Comparison of ENCODE assay signal across 9 mouse cellular contexts in the genomic region with DNA sequence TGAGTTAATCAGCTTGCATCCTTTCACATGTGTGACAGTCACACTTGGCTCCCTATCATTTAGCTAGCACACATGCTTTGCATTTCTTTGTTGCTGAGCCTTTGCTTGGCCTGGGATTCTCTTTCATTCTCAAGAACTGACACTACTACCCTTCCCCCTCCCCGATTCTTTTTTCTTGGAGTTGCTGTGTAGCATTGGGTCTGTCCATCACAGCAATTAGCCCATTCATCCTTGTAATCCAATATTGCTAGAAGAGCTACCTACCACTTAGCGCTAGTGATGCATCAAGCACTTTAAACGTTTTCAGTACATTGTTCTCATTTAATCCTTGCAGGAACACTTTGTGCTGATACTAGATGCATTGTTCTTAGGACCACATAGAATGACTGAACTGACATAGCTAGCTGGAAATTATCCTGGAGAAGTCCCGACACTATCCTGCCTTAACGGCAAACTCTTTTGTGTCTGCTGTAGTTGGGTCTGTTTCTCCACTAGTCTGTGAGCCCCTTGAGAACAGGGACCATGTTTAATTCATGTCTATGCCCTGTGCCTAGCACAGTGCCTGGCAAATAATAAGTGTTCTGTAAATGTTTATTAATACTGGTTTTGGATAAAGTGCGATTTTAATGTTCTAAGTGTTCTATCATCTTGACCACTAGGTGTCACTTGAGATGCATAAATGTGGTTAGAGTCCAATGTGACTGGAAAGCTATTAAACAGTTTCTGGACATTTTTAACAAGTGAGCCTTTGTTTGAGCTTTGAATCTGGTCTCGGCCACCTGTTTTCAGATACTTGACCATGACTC. TPM values are rescaled to one million over a fixed set of nuclear protein-coding genes. Genes with fewer than 3 reads are reported as not detected.
A peak's percentile ranks its signal among the peaks of the same experiment; 100 is the strongest.
DNase-seq lines count a peak whose midpoint lies in the region; ATAC-seq and TF ChIP-seq lines count a peak whose summit lies in the region.
"Had no signal": no experiment of that assay in that cellular context is flagged by ENCODE, and none has a peak within 500 bp of the region (broad histone marks: within the 10 kb centered on the region; RNA-seq: fewer than 3 reads in every experiment).

No protein-coding gene starts in this region.

- no peaks in the 10 kb centered on the region for H3K9me3 ChIP-seq in lung, postnatal 0 days (ENCODE audit: low read length)
- H3K9me3 ChIP-seq in forebrain, embryonic 16.5 days (ENCODE audit: control insufficient read depth, low read length) = no peaks in the 10 kb centered on the region
- no peaks in the 10 kb centered on the region for H3K9me3 ChIP-seq in stomach, postnatal 0 days (ENCODE audit: control insufficient read depth, low read length)

- DNase-seq in frontal cortex, postnatal 36 days (ENCODE audit: low spot score in 2 of 2) = no peak
- DNase-seq in lung, postnatal 0 days (ENCODE audit: low spot score) = peak; percentile 71
- DNase-seq in lung, adult 18-20 months = no peak
- DNase-seq in stomach, postnatal 0 days (ENCODE audit: low spot score) = no peak
- no peak for DNase-seq in gastrocnemius, postnatal 4 days (ENCODE audit: low spot score in 2 of 2)
- no peak for DNase-seq in natural killer cell, adult 2 months (ENCODE audit: low spot score in 2 of 2)
- DNase-seq: right cerebral cortex, adult 18-20 months had no signal

- H3K36me3 ChIP-seq in lung, postnatal 0 days (ENCODE audit: insufficient read depth, low read length) = no peaks in the 10 kb centered on the region
- H3K36me3 ChIP-seq in forebrain, embryonic 16.5 days (ENCODE audit: control insufficient read depth, insufficient read depth) = no peaks in the 10 kb centered on the region
- H3K36me3 ChIP-seq in stomach, postnatal 0 days (ENCODE audit: control insufficient read depth, insufficient read depth, low read length) = no peaks in the 10 kb centered on the region

- H3K4me2 ChIP-seq in lung, postnatal 0 days (replicated peaks; ENCODE audit: low read depth, low read length) = no peak overlapping the region
- no peak overlapping the region for H3K4me2 ChIP-seq in forebrain, embryonic 16.5 days (ENCODE audit: low read length)
- no peak overlapping the region for H3K4me2 ChIP-seq in stomach, postnatal 0 days (replicated peaks; ENCODE audit: low read depth)

- no peak overlapping the region for H3K4me3 ChIP-seq in lung, postnatal 0 days (ENCODE audit: low read depth, low read length)
- no peak overlapping the region for H3K4me3 ChIP-seq in forebrain, embryonic 16.5 days (replicated peaks; ENCODE audit: low read length)
- H3K4me3 ChIP-seq in stomach, postnatal 0 days (ENCODE audit: low read depth, low read length) = no peak overlapping the region

- 57% methylated on average over 7 of the region's 7 CpGs for WGBS in lung, postnatal 0 days
- WGBS in forebrain, embryonic 16.5 days = 39% methylated on average over 7 of the region's 7 CpGs
- WGBS in stomach, postnatal 0 days = 65% methylated on average over 7 of the region's 7 CpGs

- no peaks in the 10 kb centered on the region for H3K27me3 ChIP-seq in lung, postnatal 0 days (replicated peaks; ENCODE audit: insufficient read depth, low read length)
- H3K27me3 ChIP-seq in forebrain, embryonic 16.5 days (replicated peaks; ENCODE audit: control insufficient read depth, insufficient read depth, low read length) = no peaks in the 10 kb centered on the region
- no peaks in the 10 kb centered on the region for H3K27me3 ChIP-seq in stomach, postnatal 0 days (ENCODE audit: control insufficient read depth, insufficient read depth, low read length)

- peak; percentile 64 for ATAC-seq in frontal cortex, adult (ENCODE audit: low TSS enrichment)
- ATAC-seq in lung, postnatal 0 days = no peak
- peak; percentile 43 for ATAC-seq in forebrain, embryonic 16.5 days
- no peak for ATAC-seq in stomach, postnatal 0 days (ENCODE audit: low FRiP score, low TSS enrichment)

- no peak overlapping the region for H3K9ac ChIP-seq in lung, postnatal 0 days (replicated peaks; ENCODE audit: low read depth)
- no peak overlapping the region for H3K9ac ChIP-seq in forebrain, embryonic 16.5 days (replicated peaks; ENCODE audit: low read depth, low read length)
- no peak overlapping the region for H3K9ac ChIP-seq in stomach, postnatal 0 days (ENCODE audit: low read length)

- no peak for TF ChIP-seq EP300 in lung, postnatal 0 days (IDR thresholded peaks at IDR 0.05)
- TF ChIP-seq EP300 in stomach, postnatal 0 days (optimal IDR thresholded peaks at IDR 0.05) = no peak

- peak; percentile 66 for TF ChIP-seq CTCF in lung, postnatal 0 days (IDR thresholded peaks at IDR 0.05)
- TF ChIP-seq CTCF in stomach, postnatal 0 days (IDR thresholded peaks at IDR 0.05; ENCODE audit: low read depth) = peak; percentile 77

- H3K27ac ChIP-seq in lung, postnatal 0 days (ENCODE audit: low read length) = 0 out of 2 replicates have a peak overlapping the region, but pooled peaks have one; percentile 63
- no peak overlapping the region for H3K27ac ChIP-seq in forebrain, embryonic 16.5 days (ENCODE audit: low read length)
- H3K27ac ChIP-seq in stomach, postnatal 0 days (replicated peaks) = no peak overlapping the region

- H3K4me1 ChIP-seq in lung, postnatal 0 days (ENCODE audit: insufficient read depth, low read depth, low read length) = no peaks in the 10 kb centered on the region
- no peaks in the 10 kb centered on the region for H3K4me1 ChIP-seq in forebrain, embryonic 16.5 days (replicated peaks; ENCODE audit: control insufficient read depth, insufficient read depth, low read length)
- no peaks in the 10 kb centered on the region for H3K4me1 ChIP-seq in stomach, postnatal 0 days (replicated peaks; ENCODE audit: control insufficient read depth, insufficient read depth)

RNA-seq across cellular contexts. Expression of gene Slc9a6, which starts 40.2 kb away (rescaled TPM):
- polyA plus RNA-seq in lung, postnatal 0 days (2015; fragmentation: Nextera tagmentation; extraction: Ambion mirVana) = 15.1 and 16.1 TPM in 2 replicates
- 53.3 and 54.4 TPM in 2 replicates for polyA plus RNA-seq in forebrain, embryonic 16.5 days (2015; fragmentation: Nextera tagmentation; extraction: Ambion mirVana)
- polyA plus RNA-seq in stomach, postnatal 0 days (2015; fragmentation: Nextera tagmentation; extraction: Ambion mirVana) = 16.1 and 17.4 TPM in 2 replicates
- 10 to 100 TPM; 17.5 to 18.8 TPM for total RNA-seq in gastrocnemius, postnatal 4 days (2021)

RNA-seq across cellular contexts. Expression of gene Mmgt1, which starts 51.9 kb away (rescaled TPM):
- 11.8 and 12.1 TPM in 2 replicates for polyA plus RNA-seq in lung, postnatal 0 days (2015; fragmentation: Nextera tagmentation; extraction: Ambion mirVana)
- polyA plus RNA-seq in forebrain, embryonic 16.5 days (2015; fragmentation: Nextera tagmentation; extraction: Ambion mirVana) = 52.1 and 58.7 TPM in 2 replicates
- polyA plus RNA-seq in stomach, postnatal 0 days (2015; fragmentation: Nextera tagmentation; extraction: Ambion mirVana) = 13.0 TPM in 2 replicates
- total RNA-seq in gastrocnemius, postnatal 4 days (2021) = 10 to 100 TPM; 15.5 to 16.4 TPM

Comparison
In these comparisons a context has a peak if more than half of its experiments do, and no peak if none do; other contexts are left out.
1. ATAC-seq: peak in frontal cortex, adult (single experiment) and forebrain, embryonic 16.5 days (single experiment); none in lung, postnatal 0 days (single experiment) and stomach, postnatal 0 days (single experiment).